Mouse (Mus musculus) cerebellum, postnatal 10 days (tissue): ENCODE data around the gene E4f1.

Experiments
- DNase-seq, 2 experiments: peaks; one replicate each; pipeline ENCODE4 v3.0.0; 2021; ENCODE audit warnings: mixed read lengths in 2 of 2

E4f1 gene

DNA sequence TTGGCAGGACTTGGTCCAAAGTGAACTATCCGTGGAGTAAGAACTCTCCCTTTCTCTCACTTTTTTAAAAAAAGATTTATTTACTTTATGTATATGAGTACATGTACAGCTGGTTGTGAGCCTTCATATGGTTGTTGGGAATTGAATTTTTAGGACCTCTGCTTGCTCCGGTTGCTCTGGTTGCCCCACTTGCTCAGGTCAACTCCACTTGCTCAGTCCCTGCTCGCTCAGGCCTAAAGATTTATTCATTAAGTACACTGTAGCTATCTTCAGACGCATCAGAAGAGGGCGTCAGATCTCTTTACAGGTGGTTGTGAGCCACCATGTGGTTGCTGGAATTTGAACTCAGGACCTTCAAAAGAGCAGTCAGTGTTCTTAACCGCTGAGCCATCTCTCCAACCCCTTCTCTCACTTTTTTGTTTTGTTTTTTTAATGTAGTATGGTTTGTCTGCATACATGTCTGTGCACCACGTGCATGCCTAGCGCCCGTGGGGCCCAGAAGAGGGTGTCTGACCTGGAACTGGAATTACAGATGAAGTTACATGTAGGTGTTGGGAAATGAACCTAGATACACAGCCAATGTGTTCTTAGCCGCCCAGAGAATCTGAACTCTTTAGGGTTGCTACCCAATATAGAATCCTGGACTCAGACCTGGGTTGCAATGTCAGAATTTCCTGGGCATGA, 14.4 kb downstream of the E4f1 start:
- peak; percentile 16 to 19 for DNase-seq

- DNase-seq, result peak; percentile 99 to 100
Observed at GRCm38 (mm10) chr17:24454756-24455522, 15.2 kb downstream of the E4f1 start.

- DNase-seq, result no peak
Observed at GRCm38 (mm10) chr17:24454218-24454755, 15.8 kb downstream of the E4f1 start.

GRCm38 (mm10) chr17:24453372-24453771, 16.7 kb downstream of the E4f1 start:
- DNase-seq, result peak in 1 of 2 experiments; percentile 24

DNA sequence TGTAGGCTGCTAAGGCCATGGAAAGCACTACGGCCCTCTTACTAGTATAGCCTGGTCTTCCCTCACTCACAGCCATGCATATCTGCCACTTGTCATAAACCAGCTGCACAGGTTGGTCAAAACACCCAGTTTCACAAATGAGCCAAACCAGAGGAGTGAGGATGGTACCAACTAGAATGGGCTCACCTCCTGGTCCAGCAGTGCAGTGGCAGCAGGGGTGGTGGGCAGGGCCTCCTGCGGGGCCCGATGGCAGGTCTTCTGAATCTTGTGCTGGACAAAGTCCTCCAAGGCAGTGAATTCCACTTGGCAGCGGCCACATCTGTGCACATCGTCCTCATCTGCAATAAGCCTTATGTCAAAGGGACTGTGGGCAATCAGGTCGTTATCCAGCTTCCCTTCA, 18.9 kb downstream of the E4f1 start:
- no peak for DNase-seq

- DNase-seq, result no peak
Observed at GRCm38 (mm10) chr17:24449507-24449906, 20.6 kb downstream of the E4f1 start.

- DNase-seq, result peak in 1 of 2 experiments; percentile 8
Observed at GRCm38 (mm10) chr17:24446590-24446989, 23.5 kb downstream of the E4f1 start.

DNA sequence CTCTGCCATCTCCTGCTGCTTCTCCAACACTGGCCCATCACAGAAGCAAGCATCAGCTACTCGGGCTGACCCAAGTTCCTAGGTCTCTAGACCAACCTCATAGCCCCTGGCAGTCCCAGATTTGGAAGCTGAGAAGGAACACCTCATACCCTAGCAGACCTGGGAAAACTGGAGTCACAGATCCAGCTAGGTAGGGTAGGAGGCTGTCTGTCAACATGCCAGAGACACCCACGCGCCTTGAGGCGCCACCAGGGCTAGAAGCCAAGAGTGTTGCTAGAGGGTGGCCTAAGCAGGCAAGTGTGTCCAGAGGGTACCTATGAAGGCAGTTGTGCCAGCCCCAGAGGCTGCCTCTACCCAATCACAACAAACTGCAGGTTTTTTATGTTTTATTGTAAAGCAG, 26.7 kb downstream of the E4f1 start:
- DNase-seq, result peak; percentile 30 to 42

DNA sequence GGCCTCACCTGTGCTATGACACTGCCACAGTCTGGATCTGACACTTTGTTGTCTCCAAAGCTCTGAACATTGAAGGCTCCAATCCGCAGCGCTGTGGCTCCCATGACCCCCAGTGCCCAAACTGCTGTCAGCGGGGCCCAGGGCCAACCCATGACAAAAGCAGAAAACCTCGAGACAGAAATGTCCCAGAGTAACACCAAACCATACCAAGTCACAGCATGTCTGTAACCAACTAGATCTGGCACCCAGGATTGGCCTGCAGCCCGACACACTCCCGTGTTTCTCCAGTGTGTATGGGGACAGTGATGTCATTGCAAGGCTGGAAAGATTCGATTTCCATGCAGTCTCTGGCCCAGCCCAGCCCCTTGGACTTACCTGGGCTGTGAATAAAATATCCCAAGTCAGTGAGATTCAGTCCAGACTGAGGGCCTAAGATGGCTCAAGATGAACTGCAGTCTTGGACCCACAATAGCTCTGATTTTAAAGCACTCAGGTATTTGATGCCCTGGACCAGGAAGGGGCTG, 27.4 kb downstream of the E4f1 start, which contains the start of gene Dnase1l2:
Gene Dnase1l2, minus strand, starts transcription at position 474 of the 524 bp plus-strand sequence.
- peak in 1 of 2 experiments; percentile 16 for DNase-seq

DNA sequence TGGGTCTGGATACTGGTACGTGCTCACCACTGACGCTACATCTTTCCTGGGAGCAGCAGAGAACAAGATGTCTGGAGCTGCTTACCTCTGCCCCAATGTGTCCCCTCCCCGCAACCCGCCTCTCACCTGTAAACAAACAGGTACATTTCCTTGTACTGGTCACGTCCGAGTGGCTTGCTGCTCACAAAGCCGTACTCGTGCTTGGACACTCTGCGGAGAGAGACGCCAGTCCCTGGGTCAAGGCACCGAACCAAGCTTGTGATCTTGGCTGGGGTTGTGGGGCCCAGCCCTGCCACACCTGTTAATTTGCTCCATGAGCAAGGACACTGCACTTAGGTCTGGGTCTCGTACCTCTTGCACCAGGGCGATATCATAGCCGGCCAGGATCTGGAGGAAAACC, 28.0 kb downstream of the E4f1 start:
- no peak for DNase-seq

DNA sequence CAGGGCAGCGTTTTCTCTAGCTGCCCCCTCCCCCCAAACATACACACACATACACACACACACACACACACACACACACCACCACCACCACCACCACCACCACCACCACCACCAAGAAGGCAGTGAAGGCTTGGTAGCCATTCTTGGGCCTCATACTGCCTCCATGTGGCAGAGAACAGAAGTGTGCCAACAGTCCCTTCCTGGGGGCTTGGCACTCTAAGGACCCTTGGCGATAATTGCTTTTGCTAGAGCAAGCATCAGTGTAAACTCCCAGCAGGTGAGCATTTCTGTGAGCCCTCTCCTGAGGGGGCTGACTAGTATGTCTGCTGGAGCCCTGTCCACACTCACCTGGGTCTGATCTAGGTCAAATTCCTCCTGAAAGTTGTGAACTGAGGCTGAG, 29.0 kb downstream of the E4f1 start:
- DNase-seq, result peak; percentile 47 to 52

- no peak for DNase-seq
Observed at GRCm38 (mm10) chr17:24440377-24440776, 29.7 kb downstream of the E4f1 start.

DNA sequence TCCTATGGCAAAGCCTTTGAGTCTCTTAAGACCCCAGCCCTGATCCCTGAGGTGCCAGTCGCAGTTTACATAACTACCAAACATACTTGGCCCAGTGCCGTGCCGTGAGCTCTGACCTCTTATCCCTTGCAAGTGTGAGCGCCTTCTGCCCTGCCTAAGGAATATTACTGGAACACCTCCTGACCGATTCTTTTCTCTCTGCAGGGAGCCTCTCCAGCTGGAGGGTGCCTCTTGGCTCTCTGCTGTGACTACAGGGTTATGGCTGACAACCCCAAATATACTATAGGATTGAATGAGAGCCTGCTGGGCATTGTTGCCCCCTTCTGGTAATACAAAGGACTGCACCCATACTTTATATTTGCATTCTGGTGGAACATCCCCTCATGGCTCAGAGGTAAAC, 33.1 kb downstream of the E4f1 start:
- DNase-seq, result peak; percentile 57 to 73

DNA sequence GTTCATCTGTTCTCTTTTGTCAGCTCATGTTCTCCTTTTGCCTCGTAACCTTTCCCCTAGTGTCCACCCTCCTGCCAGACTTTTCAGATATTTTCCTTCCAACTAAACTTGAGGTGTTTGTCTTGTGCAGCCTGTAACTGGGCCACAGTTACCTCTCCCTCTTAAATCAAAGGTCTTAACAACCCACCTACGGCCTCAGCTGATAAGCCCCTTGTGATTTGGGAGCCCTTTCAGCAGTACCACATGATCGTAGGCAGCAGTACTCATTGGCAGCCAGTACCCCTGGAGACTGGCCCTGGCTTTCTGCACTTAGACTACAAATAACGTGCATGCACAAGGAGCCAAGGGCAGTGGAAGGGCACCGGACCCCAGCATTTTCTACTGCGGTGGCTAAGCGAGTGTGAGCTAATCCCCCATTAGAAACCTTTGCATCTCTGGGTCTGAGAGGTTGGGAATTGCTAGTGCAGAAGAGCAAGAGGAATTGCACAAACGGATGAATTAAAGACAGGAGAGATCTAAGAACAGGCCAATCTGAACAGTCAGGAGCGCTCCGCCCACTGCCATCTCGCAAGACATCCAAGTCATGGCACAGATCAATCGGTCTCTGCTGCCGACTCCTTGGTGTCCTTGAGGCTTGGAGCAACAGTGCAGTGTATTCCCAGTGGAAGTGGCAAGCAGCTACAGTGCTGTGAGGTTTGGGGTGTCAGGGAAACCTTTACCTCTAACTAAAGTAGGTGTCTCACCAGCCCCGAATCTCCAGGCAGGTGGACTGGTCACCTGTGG, 40.7 kb downstream of the E4f1 start:
- DNase-seq, result no peak

GRCm38 (mm10) chr17:24427170-24427557, 42.9 kb downstream of the E4f1 start:
- DNase-seq, result peak in 1 of 2 experiments; percentile 24

DNA sequence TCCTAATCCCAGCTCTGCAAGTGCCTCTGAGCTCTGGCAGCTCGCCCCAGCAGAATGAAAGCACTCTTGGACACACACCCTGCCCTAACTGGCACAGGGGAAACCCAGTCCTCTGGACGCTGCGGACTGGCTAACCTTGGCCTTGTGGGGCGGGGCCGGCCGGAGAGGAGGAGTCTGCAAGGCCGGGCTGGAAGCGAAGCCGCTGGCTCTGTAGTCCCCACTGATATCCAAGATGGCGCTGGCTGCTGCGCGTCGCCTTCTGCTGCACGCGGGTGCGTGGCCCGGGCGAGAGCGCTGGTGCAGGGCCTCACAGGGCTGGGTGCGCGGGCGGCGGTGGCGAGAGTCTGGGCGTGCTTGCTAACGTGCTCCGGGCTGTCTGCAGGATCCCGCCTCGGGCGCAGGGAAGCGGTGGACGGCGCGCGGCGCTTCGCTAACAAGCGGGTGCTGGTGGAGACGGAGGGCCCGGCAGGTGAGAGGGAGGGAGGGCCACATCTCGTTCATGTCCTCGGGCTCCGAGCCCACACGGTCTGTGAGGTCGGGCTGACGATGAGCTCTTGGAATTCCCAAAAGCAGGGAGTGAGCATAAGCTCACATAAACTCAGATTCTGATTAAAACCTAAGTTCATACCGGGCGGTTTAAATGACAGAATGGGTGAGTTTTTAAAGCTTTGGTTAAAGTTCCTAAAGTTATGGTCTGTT, 43.5 kb downstream of the E4f1 start, which contains the start of gene Eci1:
Gene Eci1, plus strand, starts transcription at position 171 of the 699 bp plus-strand sequence.
- peak; percentile 96 to 99 for DNase-seq

- DNase-seq, result peak in 1 of 2 experiments; percentile 39
Observed at GRCm38 (mm10) chr17:24425905-24426304, 44.2 kb downstream of the E4f1 start.

DNA sequence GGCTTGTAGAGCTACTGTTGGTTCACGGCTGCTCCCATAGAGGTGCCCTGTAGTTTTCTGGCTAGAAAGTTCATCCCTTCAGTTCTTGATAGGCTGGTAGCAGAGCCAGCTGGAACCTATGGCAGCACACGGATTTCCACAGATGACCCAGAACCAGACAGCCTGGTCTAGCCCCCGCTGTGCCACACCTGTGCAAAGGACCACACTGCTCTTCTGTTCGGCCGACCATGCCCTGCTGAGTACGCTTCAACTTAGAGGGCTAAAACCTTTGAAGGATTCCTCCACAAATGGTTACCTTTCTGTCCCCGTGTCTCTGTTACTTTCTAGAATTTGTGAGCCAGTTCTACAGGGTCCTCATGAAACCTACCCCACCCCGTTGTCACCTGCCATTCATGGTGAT, 44.8 kb downstream of the E4f1 start:
- peak in 1 of 2 experiments; percentile 43 for DNase-seq

- DNase-seq, result no peak
Observed at GRCm38 (mm10) chr17:24424489-24424888, 45.6 kb downstream of the E4f1 start.

DNA sequence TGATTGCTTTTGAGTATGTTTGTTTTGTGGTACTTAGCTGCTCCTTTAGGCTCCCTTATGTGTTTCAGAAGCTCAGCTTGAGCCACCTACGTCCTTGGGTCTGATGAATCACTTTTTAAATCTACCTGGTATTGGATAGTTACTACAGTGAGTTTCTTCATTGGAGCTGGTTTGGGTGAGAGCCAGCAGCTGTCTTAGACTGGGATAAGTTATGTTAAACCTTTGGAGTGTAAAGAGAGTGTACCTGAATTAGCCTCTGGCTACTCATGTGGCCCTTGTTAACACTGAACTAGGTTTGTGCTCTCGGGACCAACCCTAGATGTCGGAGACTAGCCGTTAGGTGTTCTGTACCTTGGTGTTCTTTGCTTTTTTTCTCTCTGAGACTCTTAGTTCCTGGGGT, 47.0 kb downstream of the E4f1 start:
- DNase-seq, result no peak

GRCm38 (mm10) chr17:24416051-24416652, 54.0 kb downstream of the E4f1 start:
- no peak for DNase-seq

DNA sequence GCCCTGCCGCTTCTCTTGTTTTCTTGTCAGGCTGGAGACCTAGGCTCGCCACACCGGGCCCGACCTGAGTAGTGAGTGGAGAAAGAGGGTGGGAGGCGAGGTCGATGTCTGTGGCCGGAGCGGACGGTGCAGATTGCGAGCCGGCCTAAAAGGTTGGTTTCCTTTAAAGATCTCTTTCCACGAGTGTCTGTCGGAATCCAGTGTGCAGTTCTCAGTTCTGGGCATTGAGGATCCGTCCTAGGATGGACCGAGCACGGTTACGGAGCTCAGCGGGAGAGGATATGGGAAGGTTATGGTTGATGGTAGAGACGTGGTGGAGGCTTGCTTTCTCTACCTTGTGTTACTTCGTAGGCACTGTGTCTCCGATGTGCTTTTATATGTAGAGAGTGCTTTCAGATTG, 55.1 kb downstream of the E4f1 start:
- DNase-seq, result no peak
